In genomic region chr4:116016862-116017299, GRCm38 (mm10) we compare ENCODE assay signal across 8 mouse cellular contexts. TPM values are rescaled to one million over a fixed set of nuclear protein-coding genes. Genes with fewer than 3 reads are reported as not detected.
DNase-seq lines count a peak whose midpoint lies in the region; ATAC-seq and TF ChIP-seq lines count a peak whose summit lies in the region.

No protein-coding gene starts in this region.

- no peaks in the 10 kb centered on the region for H3K9me3 ChIP-seq in lung, embryonic 15.5 days
- H3K9me3 ChIP-seq in forebrain, embryonic 10.5 days, result no peaks in the 10 kb centered on the region
- no peaks in the 10 kb centered on the region for H3K9me3 ChIP-seq in intestine, postnatal 0 days (ENCODE audit: control insufficient read depth)
- no peaks in the 10 kb centered on the region for H3K9me3 ChIP-seq in neural tube, embryonic 14.5 days (ENCODE audit: control insufficient read depth, low read length)

- H3K4me2 ChIP-seq in lung, embryonic 15.5 days, result peak overlapping the region; percentile 96
- H3K4me2 ChIP-seq in intestine, postnatal 0 days (replicated peaks; ENCODE audit: low read depth), result peak overlapping the region; percentile 91
- H3K4me2 ChIP-seq in neural tube, embryonic 14.5 days (ENCODE audit: low read depth, low read length), result peak overlapping the region; percentile 85

- peak overlapping the region; percentile 60 for H3K4me3 ChIP-seq in lung, embryonic 15.5 days
- peak overlapping the region; percentile 73 for H3K4me3 ChIP-seq in forebrain, embryonic 10.5 days
- H3K4me3 ChIP-seq in intestine, postnatal 0 days (ENCODE audit: low read depth, low read length), result peak overlapping the region; percentile 76
- peak overlapping the region; percentile 74 for H3K4me3 ChIP-seq in neural tube, embryonic 14.5 days (ENCODE audit: low read depth, low read length)

- H3K27me3 ChIP-seq in lung, embryonic 15.5 days, result peaks cover 53% of the 10 kb centered on the region
- H3K27me3 ChIP-seq in forebrain, embryonic 10.5 days (ENCODE audit: poor library complexity, severe bottlenecking), result peaks cover 81% of the 10 kb centered on the region
- peaks cover 2% of the 10 kb centered on the region; the same call in 1 of the 2 replicates for H3K27me3 ChIP-seq in intestine, postnatal 0 days (replicated peaks; ENCODE audit: control insufficient read depth, insufficient read depth, low read length)
- peaks cover 24% of the 10 kb centered on the region for H3K27me3 ChIP-seq in neural tube, embryonic 14.5 days (ENCODE audit: control insufficient read depth, insufficient read depth, low read length)

- WGBS in lung, embryonic 15.5 days, result 7% methylated on average over 16 of the region's 16 CpGs
- WGBS in forebrain, embryonic 10.5 days, result 12% methylated on average over 16 of the region's 16 CpGs
- WGBS in intestine, postnatal 0 days, result 4% methylated on average over 16 of the region's 16 CpGs
- 7% methylated on average over 16 of the region's 16 CpGs for WGBS in neural tube, embryonic 14.5 days

- no peak for ATAC-seq in lung, embryonic 15.5 days (ENCODE audit: borderline replicate concordance, extremely low read depth, low FRiP score, low TSS enrichment)
- peak; percentile 72 for ATAC-seq in intestine, postnatal 0 days
- no peak for ATAC-seq in neural tube, embryonic 14.5 days (ENCODE audit: low read depth)

- H3K9ac ChIP-seq in lung, embryonic 15.5 days, result peak overlapping the region; percentile 52; the same call in 1 of the 2 replicates
- H3K9ac ChIP-seq in intestine, postnatal 0 days (ENCODE audit: low read depth, low read length), result peak overlapping the region; percentile 79
- H3K9ac ChIP-seq in neural tube, embryonic 14.5 days (replicated peaks; ENCODE audit: low read depth, low read length), result peak overlapping the region; percentile 68

- no peak for TF ChIP-seq CTCF in intestine, postnatal 0 days (IDR thresholded peaks at IDR 0.05; ENCODE audit: low read depth)

- H3K36me3 ChIP-seq in lung, embryonic 15.5 days, result no peaks in the 10 kb centered on the region
- H3K36me3 ChIP-seq in forebrain, embryonic 10.5 days (replicated peaks), result no peaks in the 10 kb centered on the region
- no peaks in the 10 kb centered on the region; the same call in 1 of the 2 replicates for H3K36me3 ChIP-seq in intestine, postnatal 0 days (ENCODE audit: control insufficient read depth, insufficient read depth)
- H3K36me3 ChIP-seq in neural tube, embryonic 14.5 days (ENCODE audit: control insufficient read depth, insufficient read depth, low read length), result no peaks in the 10 kb centered on the region

- H3K4me1 ChIP-seq in lung, embryonic 15.5 days, result peaks cover 11% of the 10 kb centered on the region; the same call in 1 of the 2 replicates
- H3K4me1 ChIP-seq in forebrain, embryonic 10.5 days, result peaks cover 29% of the 10 kb centered on the region
- H3K4me1 ChIP-seq in intestine, postnatal 0 days (replicated peaks; ENCODE audit: control insufficient read depth, insufficient read depth, low read length), result no peaks in the 10 kb centered on the region; the same call in 1 of the 2 replicates
- 0 out of 2 replicates have a peak, but pooled peaks cover 2% of the 10 kb centered on the region for H3K4me1 ChIP-seq in neural tube, embryonic 14.5 days (ENCODE audit: control insufficient read depth, insufficient read depth, low read length)

- no peak for DNase-seq in lung, adult 18-20 months
- DNase-seq in forebrain, embryonic 10.5 days (ENCODE audit: extremely low spot score, low spot score), result no peak
- no peak for DNase-seq in urinary bladder, postnatal 14 days (ENCODE audit: low spot score)
- no peak for DNase-seq in layer of hippocampus, postnatal 14 days (ENCODE audit: low spot score in 2 of 2)
- no peak for DNase-seq in frontal cortex, postnatal 36 days (ENCODE audit: low spot score in 2 of 2)

- H3K27ac ChIP-seq in lung, embryonic 15.5 days, result no peak overlapping the region
- H3K27ac ChIP-seq in forebrain, embryonic 10.5 days, result peak overlapping the region; percentile 79
- H3K27ac ChIP-seq in intestine, postnatal 0 days (ENCODE audit: low read depth, low read length), result peak overlapping the region; percentile 98
- no peak overlapping the region for H3K27ac ChIP-seq in neural tube, embryonic 14.5 days (ENCODE audit: low read depth, low read length)

RNA-seq across cellular contexts. Expression of gene Faah, which starts 0.8 kb away (rescaled TPM):
- polyA plus RNA-seq in lung, embryonic 15.5 days (2015; fragmentation: Nextera tagmentation; extraction: Ambion mirVana), result 8.9 and 10.2 TPM in 2 replicates
- 1.9 and 2.3 TPM in 2 replicates for polyA plus RNA-seq in forebrain, embryonic 10.5 days (2016; fragmentation: Nextera tagmentation; extraction: Ambion mirVana)
- 105 and 125 TPM in 2 replicates for polyA plus RNA-seq in intestine, postnatal 0 days (2015; fragmentation: Nextera tagmentation; extraction: Ambion mirVana)
- 13.7 and 17.1 TPM in 2 replicates for polyA plus RNA-seq in neural tube, embryonic 14.5 days (2014; fragmentation: Nextera tagmentation; extraction: Ambion mirVana)
- 100 to 1,000 TPM; 123 to 126 TPM for total RNA-seq in layer of hippocampus, postnatal 14 days (2021)

RNA-seq across cellular contexts. Expression of gene Nsun4, which starts 36.8 kb away (rescaled TPM):
- 24.6 and 24.8 TPM in 2 replicates for polyA plus RNA-seq in lung, embryonic 15.5 days (2015; fragmentation: Nextera tagmentation; extraction: Ambion mirVana)
- 17.3 and 18.0 TPM in 2 replicates for polyA plus RNA-seq in forebrain, embryonic 10.5 days (2016; fragmentation: Nextera tagmentation; extraction: Ambion mirVana)
- 34.5 and 37.5 TPM in 2 replicates for polyA plus RNA-seq in intestine, postnatal 0 days (2015; fragmentation: Nextera tagmentation; extraction: Ambion mirVana)
- 12.4 and 12.6 TPM in 2 replicates for polyA plus RNA-seq in neural tube, embryonic 14.5 days (2014; fragmentation: Nextera tagmentation; extraction: Ambion mirVana)
- total RNA-seq in layer of hippocampus, postnatal 14 days (2021), result 10 to 100 TPM in 1 of 2 experiments, 1 to 10 TPM in 1; 9.0 to 10.8 TPM

RNA-seq across cellular contexts. Expression of gene Uqcrh, which starts 58.0 kb away (rescaled TPM):
- polyA plus RNA-seq in lung, embryonic 15.5 days (2015; fragmentation: Nextera tagmentation; extraction: Ambion mirVana), result 469 and 488 TPM in 2 replicates
- 440 and 449 TPM in 2 replicates for polyA plus RNA-seq in forebrain, embryonic 10.5 days (2016; fragmentation: Nextera tagmentation; extraction: Ambion mirVana)
- polyA plus RNA-seq in intestine, postnatal 0 days (2015; fragmentation: Nextera tagmentation; extraction: Ambion mirVana), result 1,002 and 1,003 TPM in 2 replicates
- 443 and 524 TPM in 2 replicates for polyA plus RNA-seq in neural tube, embryonic 14.5 days (2014; fragmentation: Nextera tagmentation; extraction: Ambion mirVana)
- total RNA-seq in layer of hippocampus, postnatal 14 days (2021), result 100 to 1,000 TPM; 428 to 464 TPM

RNA-seq across cellular contexts. Expression of gene Lrrc41, which starts 58.2 kb away (rescaled TPM):
- polyA plus RNA-seq in lung, embryonic 15.5 days (2015; fragmentation: Nextera tagmentation; extraction: Ambion mirVana), result 70.9 and 71.5 TPM in 2 replicates
- polyA plus RNA-seq in forebrain, embryonic 10.5 days (2016; fragmentation: Nextera tagmentation; extraction: Ambion mirVana), result 61.8 and 68.1 TPM in 2 replicates
- 49.2 and 52.0 TPM in 2 replicates for polyA plus RNA-seq in intestine, postnatal 0 days (2015; fragmentation: Nextera tagmentation; extraction: Ambion mirVana)
- polyA plus RNA-seq in neural tube, embryonic 14.5 days (2014; fragmentation: Nextera tagmentation; extraction: Ambion mirVana), result 77.5 and 84.3 TPM in 2 replicates
- 10 to 100 TPM; 46.9 to 49.4 TPM for total RNA-seq in layer of hippocampus, postnatal 14 days (2021)

Comparison
In these comparisons a context has a peak if more than half of its experiments do, and no peak if none do; other contexts are left out.
1. H3K27ac ChIP-seq: peak in forebrain, embryonic 10.5 days (single experiment) and intestine, postnatal 0 days (single experiment); none in lung, embryonic 15.5 days (single experiment) and neural tube, embryonic 14.5 days (single experiment).
2. Peak in every context shown above with its lines, with median percentiles within 50 percentile points of each other: H3K4me2 ChIP-seq, H3K4me3 ChIP-seq and H3K9ac ChIP-seq.